Mouse (Mus musculus) megakaryocyte, embryonic 14.5 days (primary cell): ENCODE data around the gene Lrrc66.

Experiments
- FLI1 ChIP-seq: IDR thresholded peaks from 2 replicates; pipeline ENCODE4 v1.6.1; 2012; ENCODE audit warnings: low read length, inconsistent platforms, mixed read lengths
- GATA1 ChIP-seq: IDR thresholded peaks from 3 replicates; pipeline ENCODE4 v1.6.1; 2012; ENCODE audit warnings: mixed read lengths, low read length, inconsistent platforms, borderline replicate concordance

DNA sequence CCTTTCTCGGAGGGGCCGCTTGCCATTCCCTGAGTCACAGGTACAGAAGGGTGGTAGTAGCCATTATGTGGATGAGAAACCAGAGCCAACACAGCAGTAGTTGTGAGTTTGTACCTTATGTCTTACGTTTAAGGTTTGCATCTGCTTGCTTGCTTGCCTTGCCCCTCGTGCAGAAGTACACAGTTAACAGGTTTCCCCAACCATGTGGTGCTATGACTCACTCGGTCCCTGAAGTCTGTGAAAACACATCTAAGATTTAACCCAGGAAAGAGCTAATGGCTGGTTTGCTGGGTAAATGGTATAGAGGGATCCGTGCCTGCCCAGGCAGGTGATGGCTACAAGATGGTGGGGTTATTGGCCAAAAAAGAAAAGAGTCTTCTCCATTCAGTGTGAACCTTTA, 73.6 kb downstream of the Lrrc66 start:
- TF ChIP-seq GATA1 (no peak), FLI1 (no peak)
